Mouse (Mus musculus): ENCODE measurements around the gene Neurod2. TPM values are rescaled to one million over a fixed set of nuclear protein-coding genes. Genes with fewer than 3 reads are reported as not detected.

Neurod2 gene
- polyA plus RNA-seq, 1 experiment from 2014 or later, result 0.17 TPM

- H3K9ac ChIP-seq, result no peak overlapping the region
- H3K9me3 ChIP-seq, result no peaks in the 10 kb centered on the region
- no peak overlapping the region for H3K27ac ChIP-seq
- peaks cover 74% of the 10 kb centered on the region for H3K27me3 ChIP-seq
- no peak overlapping the region for H3K4me2 ChIP-seq
- H3K36me3 ChIP-seq, result no peaks in the 10 kb centered on the region
- no peak overlapping the region for H3K4me3 ChIP-seq
- 76% methylated on average over 18 of the region's 18 CpGs for WGBS
- peaks cover 17% of the 10 kb centered on the region for H3K4me1 ChIP-seq
- no peak for ATAC-seq (ENCODE audit: insufficient number of reproducible peaks, insufficient read depth, low FRiP score, low TSS enrichment, low read depth)
Measured at GRCm38 (mm10) chr11:98352272-98352990, 23.0 kb upstream of the Neurod2 start.

GRCm38 (mm10) chr11:98349308-98349707, 19.9 kb upstream of the Neurod2 start:
- WGBS, result 6% methylated on average over 9 of the region's 9 CpGs
- Histone ChIP-seq H3K4me3 (peak overlapping the region; percentile 53), H3K9me3 (no peaks in the 10 kb centered on the region), H3K27me3 (peaks cover 98% of the 10 kb centered on the region), H3K4me1 (peaks cover 15% of the 10 kb centered on the region), H3K4me2 (peak overlapping the region; percentile 93), H3K27ac (no peak overlapping the region), H3K36me3 (no peaks in the 10 kb centered on the region), H3K9ac (peak overlapping the region; percentile 70; the same call in 1 of the 2 replicates)
- no peak for ATAC-seq (ENCODE audit: insufficient number of reproducible peaks, insufficient read depth, low FRiP score, low TSS enrichment, low read depth)

GRCm38 (mm10) chr11:98348083-98348961, 18.9 kb upstream of the Neurod2 start, which contains the start of gene Ppp1r1b:
Gene Ppp1r1b (plus strand): TSS chr11:98348404.
- Histone ChIP-seq H3K9ac (peak within 1 kb of the TSS; percentile 70), H3K27ac (no peak within 1 kb of the TSS), H3K9me3 (no peaks in the 10 kb centered on the region), H3K4me1 (peaks cover 15% of the 10 kb centered on the region), H3K36me3 (no peaks in the 10 kb centered on the region), H3K27me3 (peaks cover 96% of the 10 kb centered on the region), H3K4me2 (peak within 1 kb of the TSS; percentile 93), H3K4me3 (peak within 1 kb of the TSS; percentile 53)
- no peak for ATAC-seq (ENCODE audit: insufficient number of reproducible peaks, insufficient read depth, low FRiP score, low TSS enrichment, low read depth)
- under 1% methylated on average over 55 of the region's 55 CpGs for WGBS

GRCm38 (mm10) chr11:98347385-98348082, 18.1 kb upstream of the Neurod2 start:
- Histone ChIP-seq H3K27ac (no peak overlapping the region), H3K9ac (no peak overlapping the region), H3K9me3 (no peaks in the 10 kb centered on the region), H3K4me3 (no peak overlapping the region), H3K4me2 (peak overlapping the region; percentile 93), H3K36me3 (no peaks in the 10 kb centered on the region), H3K27me3 (peaks cover 89% of the 10 kb centered on the region), H3K4me1 (peaks cover 18% of the 10 kb centered on the region)
- ATAC-seq (ENCODE audit: insufficient number of reproducible peaks, insufficient read depth, low FRiP score, low TSS enrichment, low read depth), result no peak
- under 1% methylated on average over 9 of the region's 12 CpGs for WGBS

- H3K27me3 ChIP-seq, result peaks cover 89% of the 10 kb centered on the region
- H3K36me3 ChIP-seq, result no peaks in the 10 kb centered on the region
- no peak overlapping the region for H3K9ac ChIP-seq
- ATAC-seq (ENCODE audit: insufficient number of reproducible peaks, insufficient read depth, low FRiP score, low TSS enrichment, low read depth), result no peak
- WGBS, result 9% methylated on average over 9 of the region's 9 CpGs
- no peak overlapping the region for H3K27ac ChIP-seq
- peaks cover 29% of the 10 kb centered on the region for H3K4me1 ChIP-seq
- no peak overlapping the region for H3K4me3 ChIP-seq
- H3K4me2 ChIP-seq, result no peak overlapping the region
- H3K9me3 ChIP-seq, result no peaks in the 10 kb centered on the region
Measured at GRCm38 (mm10) chr11:98346168-98346567, 16.7 kb upstream of the Neurod2 start.

GRCm38 (mm10) chr11:98345253-98345652, 15.8 kb upstream of the Neurod2 start:
- peak overlapping the region; percentile 44 for H3K4me2 ChIP-seq
- H3K27me3 ChIP-seq, result peaks cover 87% of the 10 kb centered on the region
- peaks cover 29% of the 10 kb centered on the region for H3K4me1 ChIP-seq
- H3K36me3 ChIP-seq, result no peaks in the 10 kb centered on the region
- 0 out of 2 replicates have a peak overlapping the region, but pooled peaks have one; percentile 18 for H3K4me3 ChIP-seq
- H3K27ac ChIP-seq, result no peak overlapping the region
- H3K9me3 ChIP-seq, result no peaks in the 10 kb centered on the region
- no peak overlapping the region for H3K9ac ChIP-seq
- no peak for ATAC-seq (ENCODE audit: insufficient number of reproducible peaks, insufficient read depth, low FRiP score, low TSS enrichment, low read depth)
- WGBS, result 1% methylated on average over 14 of the region's 14 CpGs

GRCm38 (mm10) chr11:98342000-98342945, 12.8 kb upstream of the Neurod2 start:
- H3K36me3 ChIP-seq, result no peaks in the 10 kb centered on the region
- peak overlapping the region; percentile 58 for H3K4me2 ChIP-seq
- H3K4me1 ChIP-seq, result peaks cover 29% of the 10 kb centered on the region
- ATAC-seq (ENCODE audit: insufficient number of reproducible peaks, insufficient read depth, low FRiP score, low TSS enrichment, low read depth), result peak; percentile 34; the same call in 1 of the 2 replicates
- H3K9me3 ChIP-seq, result no peaks in the 10 kb centered on the region
- WGBS, result under 1% methylated on average over 29 of the region's 29 CpGs
- peaks cover 87% of the 10 kb centered on the region for H3K27me3 ChIP-seq
- no peak overlapping the region for H3K9ac ChIP-seq
- peak overlapping the region; percentile 30 for H3K4me3 ChIP-seq
- H3K27ac ChIP-seq, result no peak overlapping the region; the same call in 1 of the 2 replicates

- Histone ChIP-seq H3K27ac (no peak overlapping the region), H3K4me1 (peaks cover 29% of the 10 kb centered on the region), H3K4me2 (no peak overlapping the region), H3K9me3 (no peaks in the 10 kb centered on the region), H3K27me3 (peaks cover 87% of the 10 kb centered on the region), H3K36me3 (no peaks in the 10 kb centered on the region), H3K4me3 (no peak overlapping the region), H3K9ac (no peak overlapping the region)
- 56% methylated on average over 4 of the region's 4 CpGs for WGBS
- ATAC-seq (ENCODE audit: insufficient number of reproducible peaks, insufficient read depth, low FRiP score, low TSS enrichment, low read depth), result no peak
Measured at GRCm38 (mm10) chr11:98341174-98341573, 11.7 kb upstream of the Neurod2 start.

GRCm38 (mm10) chr11:98340597-98340996, 11.1 kb upstream of the Neurod2 start:
- 3% methylated on average over 4 of the region's 4 CpGs for WGBS
- no peak overlapping the region for H3K9ac ChIP-seq
- no peaks in the 10 kb centered on the region for H3K9me3 ChIP-seq
- no peak overlapping the region; the same call in 1 of the 2 replicates for H3K4me3 ChIP-seq
- H3K4me2 ChIP-seq, result no peak overlapping the region
- ATAC-seq (ENCODE audit: insufficient number of reproducible peaks, insufficient read depth, low FRiP score, low TSS enrichment, low read depth), result no peak
- peaks cover 29% of the 10 kb centered on the region for H3K4me1 ChIP-seq
- H3K27ac ChIP-seq, result no peak overlapping the region
- peaks cover 87% of the 10 kb centered on the region for H3K27me3 ChIP-seq
- no peaks in the 10 kb centered on the region for H3K36me3 ChIP-seq

- Histone ChIP-seq H3K9ac (0 out of 2 replicates have a peak overlapping the region, but pooled peaks have one; percentile 71), H3K4me2 (peak overlapping the region; percentile 90), H3K4me3 (peak overlapping the region; percentile 53; the same call in 1 of the 2 replicates), H3K27me3 (peaks cover 88% of the 10 kb centered on the region), H3K36me3 (no peaks in the 10 kb centered on the region), H3K27ac (no peak overlapping the region), H3K9me3 (no peaks in the 10 kb centered on the region), H3K4me1 (peaks cover 29% of the 10 kb centered on the region)
- 7% methylated on average over 11 of the region's 11 CpGs for WGBS
- no peak for ATAC-seq (ENCODE audit: insufficient number of reproducible peaks, insufficient read depth, low FRiP score, low TSS enrichment, low read depth)
Measured at GRCm38 (mm10) chr11:98339679-98340287, 10.3 kb upstream of the Neurod2 start.
